Mouse (Mus musculus): ENCODE data around the gene Ripor2. TPM values are rescaled to one million over a fixed set of nuclear protein-coding genes. Genes with fewer than 3 reads are reported as not detected.

The Ripor2 gene
- total RNA-seq, 2 experiments from 2014 or later: 62.5 to 68.3 TPM

- intact Hi-C loops (cut with DNase I): no loop called here
- DNase-seq (ENCODE audit: extremely low spot score in 1 of 2, low spot score in 2 of 2): no peak
- TF ChIP-seq CTCF (IDR thresholded peaks at IDR 0.05): no peak
- Histone ChIP-seq H3K4me3 (no peak overlapping the region), H3K27ac (no peak overlapping the region)
These were observed 127.8 kb downstream of the Ripor2 start for GRCm38 (mm10) chr13:24709656-24710396.

DNA sequence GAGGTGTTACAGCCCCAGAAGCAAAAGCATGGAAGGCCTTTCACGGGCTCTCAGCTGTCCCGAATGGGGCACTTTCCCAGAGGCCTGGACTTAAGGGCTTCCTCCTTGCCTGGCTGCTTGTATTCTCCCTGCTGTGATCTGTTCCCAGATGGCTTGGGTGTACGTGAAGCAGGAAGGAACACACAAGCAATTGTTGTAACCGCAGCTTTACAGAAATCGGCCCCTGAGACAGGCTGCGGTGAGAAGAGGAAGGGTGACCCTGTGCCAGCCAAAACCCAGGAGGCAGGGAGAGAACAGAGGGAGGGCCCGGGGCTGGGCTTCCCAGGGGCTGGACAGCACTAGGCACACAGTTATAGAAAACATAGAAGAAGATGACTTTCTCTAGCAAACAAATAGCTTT lies 129.0 kb downstream of the Ripor2 start:
- Histone ChIP-seq H3K4me3 (no peak overlapping the region), H3K27ac (no peak overlapping the region)
- no peak for TF ChIP-seq CTCF (IDR thresholded peaks at IDR 0.05)
- intact Hi-C loops (cut with DNase I): no loop called here
- no peak for DNase-seq (ENCODE audit: extremely low spot score in 1 of 2, low spot score in 2 of 2)

GRCm38 (mm10) chr13:24712581-24713130 lies 130.7 kb downstream of the Ripor2 start:
- TF ChIP-seq CTCF (IDR thresholded peaks at IDR 0.05): no peak
- no peak overlapping the region for H3K4me3 ChIP-seq
- no peak overlapping the region for H3K27ac ChIP-seq
- no peak for DNase-seq (ENCODE audit: extremely low spot score in 1 of 2, low spot score in 2 of 2)
- intact Hi-C loops (cut with DNase I): no loop called here

DNA sequence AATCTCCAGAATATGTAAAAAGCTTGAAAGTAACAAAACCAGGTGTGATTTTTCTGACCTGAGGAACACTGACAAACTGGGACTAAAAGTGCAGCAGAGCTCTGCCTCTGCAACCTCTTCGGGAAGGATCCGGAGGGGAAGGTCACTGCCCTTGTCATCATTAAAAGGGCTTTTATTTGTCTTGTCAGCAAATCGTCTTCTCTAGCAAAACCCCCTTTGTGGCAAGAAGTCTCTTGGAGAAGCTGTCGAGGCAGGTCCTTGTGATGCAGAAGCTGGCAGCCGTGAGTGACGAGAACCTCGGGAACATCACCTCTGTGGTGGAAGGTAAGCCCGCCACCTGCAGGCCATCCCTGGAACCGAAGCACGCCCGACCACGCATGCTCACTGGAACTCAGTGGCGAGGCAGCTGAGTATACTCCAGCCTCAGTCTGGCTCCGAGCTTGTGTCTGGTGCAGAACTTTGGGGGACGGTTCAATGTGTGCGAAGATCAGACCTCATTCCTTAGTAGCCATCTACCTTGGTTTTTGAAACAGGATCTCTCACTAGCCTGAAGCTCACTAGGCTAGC lies 131.5 kb downstream of the Ripor2 start:
- peak; percentile 90 for TF ChIP-seq CTCF (IDR thresholded peaks at IDR 0.05)
- DNase-seq (ENCODE audit: extremely low spot score in 1 of 2, low spot score in 2 of 2): peak; percentile 89 to 94
- Histone ChIP-seq H3K27ac (no peak overlapping the region), H3K4me3 (no peak overlapping the region)
- intact Hi-C loops (cut with DNase I): no loop called here

DNA sequence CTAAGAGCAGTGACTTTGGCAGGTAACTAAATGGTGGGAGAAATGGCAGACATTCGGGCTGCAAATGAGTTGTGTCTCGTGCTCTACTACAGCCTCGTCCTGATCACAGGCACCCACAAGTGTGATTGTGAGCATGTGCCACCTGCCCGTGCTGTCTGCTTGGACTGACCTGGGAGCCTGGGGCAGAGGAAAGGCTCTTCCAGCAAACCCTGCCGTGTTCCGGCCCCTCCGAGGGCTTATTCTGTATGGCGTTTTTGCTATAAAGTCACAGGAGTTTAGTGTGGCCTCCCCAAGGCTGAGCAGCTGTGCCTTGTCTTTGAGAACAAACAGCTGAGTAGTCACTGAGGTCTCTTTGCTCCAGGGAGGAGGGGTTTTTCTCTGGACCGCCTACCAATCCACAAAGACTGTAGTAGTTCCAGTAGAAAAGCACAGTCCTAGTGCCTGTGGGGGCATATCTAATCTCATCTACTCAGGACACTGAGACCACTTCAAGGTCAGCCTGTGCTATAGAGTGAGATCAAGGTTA lies 132.4 kb downstream of the Ripor2 start:
- no peak for TF ChIP-seq CTCF (IDR thresholded peaks at IDR 0.05)
- Histone ChIP-seq H3K4me3 (no peak overlapping the region), H3K27ac (no peak overlapping the region)
- intact Hi-C loops (cut with DNase I): no loop called here
- DNase-seq (ENCODE audit: extremely low spot score in 1 of 2, low spot score in 2 of 2): no peak

DNA sequence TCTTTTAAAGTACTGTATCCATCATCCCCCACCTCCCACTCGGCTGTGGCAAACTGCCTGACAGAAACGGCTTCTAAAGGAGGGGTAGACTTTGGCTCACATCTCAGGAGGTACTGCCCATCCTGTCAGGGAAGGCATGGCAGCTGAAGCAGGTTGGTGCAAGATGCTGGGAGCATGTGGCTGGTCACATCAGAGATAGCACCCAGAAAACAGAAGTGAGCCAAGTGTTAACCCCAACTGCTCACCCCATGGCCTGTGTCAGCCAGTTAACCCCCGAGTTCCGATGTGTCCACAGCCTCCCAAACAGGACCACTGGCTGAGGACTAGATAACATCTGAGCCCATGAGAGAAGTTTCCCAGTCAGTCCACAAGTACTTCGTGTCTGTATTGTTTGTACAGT lies 133.6 kb downstream of the Ripor2 start:
- intact Hi-C loops (cut with DNase I): no loop called here
- Histone ChIP-seq H3K4me3 (no peak overlapping the region), H3K27ac (no peak overlapping the region)
- no peak for DNase-seq (ENCODE audit: extremely low spot score in 1 of 2, low spot score in 2 of 2)
- TF ChIP-seq CTCF (IDR thresholded peaks at IDR 0.05): no peak

- Histone ChIP-seq H3K4me3 (no peak overlapping the region), H3K27ac (no peak overlapping the region)
- DNase-seq (ENCODE audit: extremely low spot score in 1 of 2, low spot score in 2 of 2): no peak
- intact Hi-C loops (cut with DNase I): no loop called here
- no peak for TF ChIP-seq CTCF (IDR thresholded peaks at IDR 0.05)
These were observed 134.5 kb downstream of the Ripor2 start for GRCm38 (mm10) chr13:24716441-24716840.

GRCm38 (mm10) chr13:24717677-24718076 lies 135.7 kb downstream of the Ripor2 start:
- intact Hi-C loops (cut with DNase I): no loop called here
- TF ChIP-seq CTCF (IDR thresholded peaks at IDR 0.05): no peak
- H3K4me3 ChIP-seq: no peak overlapping the region
- H3K27ac ChIP-seq: no peak overlapping the region
- DNase-seq (ENCODE audit: extremely low spot score in 1 of 2, low spot score in 2 of 2): no peak

- Histone ChIP-seq H3K4me3 (no peak overlapping the region), H3K27ac (no peak overlapping the region)
- intact Hi-C loops (cut with DNase I): no loop called here
- TF ChIP-seq CTCF (IDR thresholded peaks at IDR 0.05): no peak
- no peak for DNase-seq (ENCODE audit: extremely low spot score in 1 of 2, low spot score in 2 of 2)
These were observed 139.5 kb downstream of the Ripor2 start for GRCm38 (mm10) chr13:24721502-24721901.

DNA sequence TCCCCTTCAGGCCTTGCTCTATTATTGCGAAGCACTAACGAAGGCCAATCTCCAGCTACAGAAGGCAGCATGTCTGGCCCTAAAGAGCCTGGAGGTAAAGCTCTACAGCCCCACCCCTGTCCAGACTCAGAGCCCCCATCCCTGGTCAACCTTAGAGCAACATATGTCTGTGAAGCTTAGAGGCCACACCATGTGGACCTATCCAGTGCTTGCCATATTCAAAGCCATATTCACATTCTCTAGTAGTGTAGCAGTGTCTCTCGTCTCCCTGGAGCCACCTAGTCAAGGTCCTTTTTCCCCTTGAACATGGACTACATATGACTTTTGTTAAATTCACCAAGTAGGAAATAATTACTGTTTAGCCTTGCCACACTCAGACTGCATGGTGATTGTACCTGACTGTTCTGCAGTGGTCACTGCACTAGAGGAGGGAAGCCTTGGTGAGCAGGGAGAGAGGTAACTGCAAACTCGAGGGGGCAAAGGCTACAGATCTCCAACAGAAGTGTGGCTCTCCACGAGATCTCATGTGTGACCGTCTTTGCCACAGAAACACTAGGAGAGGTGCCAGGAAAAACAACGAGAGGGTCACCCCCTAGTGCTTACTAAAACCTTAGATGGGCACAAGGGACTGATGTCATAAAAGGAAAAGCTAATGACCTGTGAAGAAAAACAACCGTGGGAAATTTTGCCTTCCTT lies 141.9 kb downstream of the Ripor2 start:
- Histone ChIP-seq H3K27ac (no peak overlapping the region), H3K4me3 (no peak overlapping the region)
- TF ChIP-seq CTCF (IDR thresholded peaks at IDR 0.05): no peak
- intact Hi-C loops (cut with DNase I): no loop called here
- DNase-seq (ENCODE audit: extremely low spot score in 1 of 2, low spot score in 2 of 2): no peak

GRCm38 (mm10) chr13:24724395-24724759 lies 142.4 kb downstream of the Ripor2 start:
- H3K27ac ChIP-seq: no peak overlapping the region
- intact Hi-C loops (cut with DNase I): no loop called here
- TF ChIP-seq CTCF (IDR thresholded peaks at IDR 0.05): no peak
- DNase-seq (ENCODE audit: extremely low spot score in 1 of 2, low spot score in 2 of 2): no peak
- no peak overlapping the region for H3K4me3 ChIP-seq

GRCm38 (mm10) chr13:24729128-24729527 lies 147.1 kb downstream of the Ripor2 start:
- no peak for DNase-seq (ENCODE audit: extremely low spot score in 1 of 2, low spot score in 2 of 2)
- Histone ChIP-seq H3K4me3 (no peak overlapping the region), H3K27ac (no peak overlapping the region)
- TF ChIP-seq CTCF (IDR thresholded peaks at IDR 0.05): no peak
- intact Hi-C loops (cut with DNase I): no loop called here
